Comparison of ENCODE assay signal across 30 mouse cellular contexts in the genomic region with DNA sequence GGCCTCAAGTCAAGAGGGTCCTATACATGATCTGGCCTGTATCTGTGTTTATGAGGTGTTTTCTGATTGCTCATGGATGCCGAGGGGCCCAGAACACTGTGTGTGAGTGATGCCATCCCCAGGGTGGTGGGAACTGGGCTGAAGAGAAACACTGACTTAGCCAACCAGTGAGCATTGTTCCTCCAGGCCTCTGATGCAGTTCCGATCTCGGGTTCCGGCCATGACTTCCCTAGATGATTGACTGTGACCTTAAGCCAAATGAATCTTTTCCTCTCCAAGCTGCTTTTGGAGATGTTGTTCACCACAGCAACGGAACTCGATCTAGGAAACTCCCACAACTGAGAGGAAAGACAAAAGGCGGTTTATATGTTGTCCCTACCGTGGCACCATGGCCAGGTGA. TPM values are rescaled to one million over a fixed set of nuclear protein-coding genes. Genes with fewer than 3 reads are reported as not detected.
DNase-seq lines count a peak whose midpoint lies in the region; ATAC-seq and TF ChIP-seq lines count a peak whose summit lies in the region.
"Had no signal": no experiment of that assay in that cellular context is flagged by ENCODE, and none has a peak within 500 bp of the region (broad histone marks: within the 10 kb centered on the region; RNA-seq: fewer than 3 reads in every experiment).

No protein-coding gene starts in this region.

- ATAC-seq in liver, postnatal 0 days = peak; percentile 50; the same call in 1 of the 2 replicates
- ATAC-seq in liver, embryonic 12.5 days = no peak
- ATAC-seq: forebrain, embryonic 16.5 days; intestine, postnatal 0 days; midbrain, embryonic 15.5 days; Patski had no signal

- DNase-seq in heart, adult 11 months = peak; percentile 95
- no peak for DNase-seq in heart, postnatal 14 days
- peak; percentile 44 for DNase-seq in kidney, adult 2 months
- DNase-seq in kidney, postnatal 4 days = no peak
- no peak for DNase-seq in liver, postnatal 0 days
- DNase-seq in urinary bladder, postnatal 14 days (ENCODE audit: low spot score) = no peak
- DNase-seq: adrenal gland, postnatal 10 days; cerebellum, adult 18-20 months; cerebellum, postnatal 14 days; liver, embryonic 13.5 days; lung, embryonic 14.5 days; retina, postnatal 1 day; right cerebral cortex, postnatal 14 days; thymus, postnatal 14 days had no signal

- H3K27ac ChIP-seq in kidney, adult 2 months (ENCODE audit: insufficient read depth, low read depth, low read length) = peak overlapping the region; percentile 56; the same call in 1 of the 2 replicates
- H3K27ac ChIP-seq in liver, postnatal 0 days (ENCODE audit: low read depth) = peak overlapping the region; percentile 16; the same call in 1 of the 2 replicates
- no peak overlapping the region for H3K27ac ChIP-seq in liver, embryonic 12.5 days
- peak overlapping the region; percentile 88 for H3K27ac ChIP-seq in brown adipose tissue, adult 24 weeks (replicated peaks; ENCODE audit: low read depth, low read length)
- H3K27ac ChIP-seq: heart, embryonic 15.5 days; hindbrain, embryonic 14.5 days; layer of hippocampus, adult 2 months; left cerebral cortex, adult 2 months; limb, embryonic 12.5 days; liver, embryonic 13.5 days; midbrain, embryonic 10.5 days; midbrain, embryonic 15.5 days; neural tube, embryonic 15.5 days had no signal

- H3K4me2 ChIP-seq in liver, postnatal 0 days (ENCODE audit: low read depth, low read length) = no peak overlapping the region
- H3K4me2 ChIP-seq in liver, embryonic 12.5 days = no peak overlapping the region
- H3K4me2 ChIP-seq: heart, embryonic 15.5 days; hindbrain, embryonic 14.5 days; limb, embryonic 12.5 days; liver, embryonic 13.5 days; lung, embryonic 14.5 days; midbrain, embryonic 15.5 days; neural tube, embryonic 15.5 days had no signal

- H3K4me1 ChIP-seq in kidney, adult 2 months (ENCODE audit: control insufficient read depth, insufficient read depth, low read length) = peaks cover 4% of the 10 kb centered on the region; the same call in 1 of the 2 replicates
- no peaks in the 10 kb centered on the region for H3K4me1 ChIP-seq in liver, postnatal 0 days (ENCODE audit: insufficient read depth)
- no peaks in the 10 kb centered on the region for H3K4me1 ChIP-seq in liver, embryonic 12.5 days
- peaks cover 56% of the 10 kb centered on the region for H3K4me1 ChIP-seq in brown adipose tissue, adult 24 weeks (ENCODE audit: control insufficient read depth, insufficient read depth, insufficient read length, low read length)
- H3K4me1 ChIP-seq: limb, embryonic 12.5 days; liver, embryonic 13.5 days; midbrain, embryonic 15.5 days had no signal

- no peak overlapping the region for H3K9ac ChIP-seq in liver, postnatal 0 days (replicated peaks)
- no peak overlapping the region for H3K9ac ChIP-seq in liver, embryonic 12.5 days
- H3K9ac ChIP-seq: heart, embryonic 15.5 days; hindbrain, embryonic 14.5 days; limb, embryonic 12.5 days; liver, embryonic 13.5 days; lung, embryonic 14.5 days; midbrain, embryonic 15.5 days; neural tube, embryonic 15.5 days had no signal

- no peak for TF ChIP-seq POLR2A in kidney, adult 2 months (IDR thresholded peaks at IDR 0.05; ENCODE audit: low read depth, low read length)

- TF ChIP-seq EP300 in liver, postnatal 0 days (IDR thresholded peaks at IDR 0.05; ENCODE audit: low read depth) = peak; percentile 17; the same call in 1 of the 2 replicates

- no peak overlapping the region for H3K4me3 ChIP-seq in kidney, adult 2 months (ENCODE audit: insufficient read depth, low read depth, low read length)
- H3K4me3 ChIP-seq in liver, postnatal 0 days (ENCODE audit: low read depth, low read length) = no peak overlapping the region
- H3K4me3 ChIP-seq in liver, embryonic 12.5 days = no peak overlapping the region
- H3K4me3 ChIP-seq in brown adipose tissue, adult 24 weeks (ENCODE audit: insufficient read depth, low read depth, low read length) = no peak overlapping the region
- H3K4me3 ChIP-seq: erythroblast, embryonic 14.5 days; heart, embryonic 15.5 days; layer of hippocampus, adult 2 months; left cerebral cortex, adult 2 months; limb, embryonic 12.5 days; liver, embryonic 13.5 days; midbrain, embryonic 10.5 days; midbrain, embryonic 15.5 days; neural tube, embryonic 15.5 days had no signal

- TF ChIP-seq CTCF in kidney, adult 2 months (conservative IDR thresholded peaks at IDR 0.05; ENCODE audit: insufficient read depth, insufficient read length, low read depth, low read length) = no peak
- no peak for TF ChIP-seq CTCF in liver, postnatal 0 days (IDR thresholded peaks at IDR 0.05; ENCODE audit: low read depth)

- H3K27me3 ChIP-seq in kidney, adult 2 months (replicated peaks; ENCODE audit: control insufficient read depth, insufficient read depth, low read length) = no peaks in the 10 kb centered on the region
- no peaks in the 10 kb centered on the region for H3K27me3 ChIP-seq in liver, postnatal 0 days (ENCODE audit: insufficient read depth, low read length)
- H3K27me3 ChIP-seq in liver, embryonic 12.5 days (replicated peaks) = no peaks in the 10 kb centered on the region
- H3K27me3 ChIP-seq: heart, embryonic 15.5 days; limb, embryonic 12.5 days; liver, embryonic 13.5 days; midbrain, embryonic 15.5 days; neural tube, embryonic 15.5 days; Patski had no signal

- H3K36me3 ChIP-seq in kidney, adult 2 months (ENCODE audit: control insufficient read depth, insufficient read depth, low read length) = no peaks in the 10 kb centered on the region
- H3K36me3 ChIP-seq in liver, postnatal 0 days (replicated peaks; ENCODE audit: insufficient read depth, low read length) = no peaks in the 10 kb centered on the region
- H3K36me3 ChIP-seq in liver, embryonic 12.5 days = no peaks in the 10 kb centered on the region
- H3K36me3 ChIP-seq: heart, embryonic 15.5 days; limb, embryonic 12.5 days; liver, embryonic 13.5 days; midbrain, embryonic 10.5 days; midbrain, embryonic 15.5 days; neural tube, embryonic 15.5 days had no signal

- H3K9me3 ChIP-seq in liver, postnatal 0 days (ENCODE audit: low read length) = no peaks in the 10 kb centered on the region
- no peaks in the 10 kb centered on the region for H3K9me3 ChIP-seq in liver, embryonic 12.5 days (replicated peaks)
- H3K9me3 ChIP-seq: heart, embryonic 15.5 days; limb, embryonic 12.5 days; liver, embryonic 13.5 days; midbrain, embryonic 10.5 days; midbrain, embryonic 15.5 days; neural tube, embryonic 15.5 days had no signal

- 62% methylated on average over 8 of the region's 8 CpGs for WGBS in kidney, adult 2 months
- 70% methylated on average over 8 of the region's 8 CpGs for WGBS in liver, postnatal 0 days (ENCODE audit: insufficient replicate concordance)
- WGBS in liver, embryonic 12.5 days (ENCODE audit: insufficient replicate concordance) = 72% methylated on average over 8 of the region's 8 CpGs

- intact Hi-C loops in heart, postnatal 14 days (cut with DNase I) = no loop called here

RNA-seq across cellular contexts. Expression of a gene that starts 9.1 kb away (rescaled TPM):
- 100 to 1,000 TPM; 100 to 104 TPM for total RNA-seq in heart, postnatal 14 days (2021)
- polyA plus RNA-seq in kidney, adult 2 months (2012; rRNA removed) = 9.0 and 9.6 TPM in 2 replicates
- 1.4 and 1.6 TPM in 2 replicates for polyA plus RNA-seq in liver, postnatal 0 days (2015; fragmentation: Nextera tagmentation; extraction: Ambion mirVana)
- polyA plus RNA-seq in liver, embryonic 12.5 days (2016; fragmentation: Nextera tagmentation; extraction: Ambion mirVana) = 2.5 and 2.6 TPM in 2 replicates
- polyA plus RNA-seq in brown adipose tissue, adult 24 weeks (2012; ENCODE audit: insufficient read depth, insufficient read length, missing spikeins) = 18.1 and 23.5 TPM in 2 replicates
- total RNA-seq: hematopoietic stem cell, adult 5-6 weeks; MEL had no signal
- polyA plus RNA-seq: erythroblast, embryonic 14.5 days had no signal

Comparison
In these comparisons a context has a peak if more than half of its experiments do, and no peak if none do; other contexts are left out.
1. DNase-seq: peak in heart, adult 11 months (single experiment) and kidney, adult 2 months (single experiment); none in heart, postnatal 14 days (0 of 2), kidney, postnatal 4 days (0 of 2), liver, postnatal 0 days (single experiment) and urinary bladder, postnatal 14 days (single experiment).